Mouse (Mus musculus) liver, embryonic 14.5 days (tissue): Measurements from ENCODE around the gene Acad12. TPM values are rescaled to one million over a fixed set of nuclear protein-coding genes. Genes with fewer than 3 reads are reported as not detected.
A peak's percentile ranks its signal among the peaks of the same experiment; 100 is the strongest.

ENCODE experiments used
- ATAC-seq: fragments of 200-750 bp; cut with Nextera tagmentation; 2 replicates; pipeline ENCODE4 v1.8.0; 2017; ENCODE audit warnings: moderate number of reproducible peaks, mild to moderate bottlenecking, moderate library complexity; ENCODE audit not compliant: insufficient read depth
- DNase-seq, 3 experiments: peaks; one replicate each; pipeline ENCODE4 v3.0.0-alpha.2; 2012 to 2013; ENCODE audit warnings: low read depth in 3 of 3, low spot score in 3 of 3
- H3K27ac ChIP-seq: fragments of 300-500 bp; sonication (generic); 2 replicates; pipeline ENCODE4 v1.5.1; 2014; ENCODE audit warnings: moderate library complexity, mild to moderate bottlenecking, control low read depth, inconsistent platforms
- H3K27me3 ChIP-seq: fragments of 300-500 bp; sonication (generic); 2 replicates; pipeline ENCODE4 v1.6.1; 2014; ENCODE audit warnings: mild to moderate bottlenecking, low read length, moderate library complexity; ENCODE audit not compliant: control insufficient read depth, insufficient read depth
- H3K36me3 ChIP-seq: fragments of 300-500 bp; sonication (generic); replicated peaks from 2 replicates; pipeline ENCODE4 v1.6.1; 2014; ENCODE audit warnings: low read depth; ENCODE audit not compliant: control insufficient read depth, insufficient read depth
- H3K4me1 ChIP-seq, 2 experiments: fragments of 200-500 bp in 1 of 2; fragments of 300-500 bp in 1 of 2; sonication (generic) in 1 of 2; replicated peaks; 2 replicates each; pipeline ENCODE4 v1.6.1; 2012 to 2014; ENCODE audit warnings: antibody characterized with exemption in 1 of 2, inconsistent platforms in 1 of 2, low read length in 1 of 2; ENCODE audit not compliant: control insufficient read depth in 2 of 2, insufficient read depth in 2 of 2
- H3K4me2 ChIP-seq: fragments of 300-500 bp; sonication (generic); 2 replicates; pipeline ENCODE4 v1.6.1; 2014; ENCODE audit warnings: low read depth, mild to moderate bottlenecking, control low read depth, moderate library complexity
- H3K4me3 ChIP-seq, 2 experiments: fragments of 200-500 bp in 1 of 2; fragments of 300-500 bp in 1 of 2; sonication (generic) in 1 of 2; 2 replicates each; pipeline ENCODE4 v1.5.1; 2012 to 2014; ENCODE audit warnings: low read depth in 2 of 2, low read length in 2 of 2, mild to moderate bottlenecking in 2 of 2, control low read depth in 1 of 2, inconsistent platforms in 1 of 2, moderate library complexity in 1 of 2; ENCODE audit not compliant: insufficient read depth in 1 of 2
- H3K9ac ChIP-seq: fragments of 300-500 bp; sonication (generic); replicated peaks from 2 replicates; pipeline ENCODE4 v1.6.1; 2014; ENCODE audit warnings: mild to moderate bottlenecking, control low read depth, moderate library complexity
- H3K9me3 ChIP-seq: fragments of 300-500 bp; sonication (generic); 2 replicates; pipeline ENCODE4 v1.6.1; 2016; ENCODE audit warnings: low read length, mixed read lengths; ENCODE audit not compliant: control insufficient read depth
- CTCF ChIP-seq: IDR thresholded peaks from 2 replicates; pipeline ENCODE4 v1.5.1; 2016; ENCODE audit warnings: antibody characterized with exemption, low read depth, control low read depth
- EP300 ChIP-seq: IDR thresholded peaks from 2 replicates; pipeline ENCODE4 v1.6.1; 2016; ENCODE audit warnings: antibody characterized with exemption, low read depth
- WGBS: fragments of 180-500 bp; shearing (Covaris S2); extraction: QIAGEN DNeasy Blood & Tissue Kit; methylation state at CpG from one replicate; pipeline ENCODE4 v1.1.7; 2014; ENCODE audit not compliant: insufficient replicate concordance; 5-methylcytosine and 5-hydroxymethylcytosine counted together
- polyA plus RNA-seq, 2 experiments: library from polyadenylated mRNA; depleted of rRNA in 1 of 2; stranded (reverse) in 1 of 2; unstranded in 1 of 2; fragments of >200 nt; fragmentation: Nextera tagmentation in 1 of 2; extraction: Ambion mirVana in 1 of 2; gene quantifications; 2 replicates each; pipeline versions ENCODE4 v1.2.1 to v1.2.3; 2012 to 2014

The Acad12 gene
- 0.81 and 1.1 TPM in 2 replicates for polyA plus RNA-seq (2012; rRNA removed)
- 0.69 and 0.87 TPM in 2 replicates for polyA plus RNA-seq (2014; fragmentation: Nextera tagmentation; extraction: Ambion mirVana)

DNA sequence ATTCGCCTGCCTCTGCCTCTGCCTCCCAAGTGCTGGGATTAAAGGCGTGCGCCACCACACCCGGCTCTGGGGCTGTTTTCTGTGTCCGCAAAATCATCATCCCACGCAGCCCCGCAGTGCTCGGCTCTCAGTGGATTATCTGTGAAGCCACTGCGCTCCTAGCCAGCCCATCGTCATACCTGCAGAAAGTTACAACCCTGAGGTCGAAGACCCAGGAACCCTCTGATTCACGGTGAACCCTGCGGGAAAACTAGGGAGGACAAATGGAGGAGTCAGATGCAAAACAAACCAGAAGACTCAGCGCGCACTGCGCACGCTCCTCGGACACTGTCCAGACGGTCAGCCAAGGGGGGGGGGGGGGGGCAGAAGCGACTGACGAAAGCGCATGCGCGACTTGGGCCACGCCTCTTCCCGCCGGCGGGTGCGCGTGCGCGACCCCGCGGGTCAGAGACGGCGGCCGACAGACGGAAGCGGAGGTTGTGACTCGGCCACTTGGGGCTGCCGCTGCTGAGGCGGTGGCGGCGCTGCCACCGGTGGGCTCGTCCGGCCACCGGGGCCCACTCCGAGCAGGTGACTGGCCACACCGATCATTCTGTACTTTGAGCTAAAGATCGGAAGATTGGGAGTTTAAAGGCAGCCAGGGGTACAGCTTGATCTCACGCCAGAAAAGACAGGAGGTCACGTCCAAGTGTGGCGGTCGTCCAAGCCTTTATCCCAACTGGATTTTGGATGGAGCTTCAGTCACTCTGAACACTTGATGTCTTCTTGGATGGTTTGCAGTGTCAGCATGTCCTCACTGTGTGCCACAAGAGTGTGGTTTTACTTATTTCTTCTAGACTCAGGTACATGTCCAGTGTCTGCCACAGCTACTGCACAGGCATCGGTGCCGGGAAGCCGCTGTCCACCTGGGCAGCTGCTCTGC is at the start of gene Acad12:
Acad12 (minus strand) TSS at position 347 of the 922 bp plus-strand sequence.
- no peaks in the 10 kb centered on the region for H3K36me3 ChIP-seq
- DNase-seq, result peak; percentile 60 to 66 (median 64)
- no peak; the same call in 1 of the 2 replicates for TF ChIP-seq CTCF
- TF ChIP-seq EP300, result no peak
- ATAC-seq, result peak; percentile 86
- H3K4me2 ChIP-seq, result peak within 1 kb of the TSS; percentile 85
- H3K27ac ChIP-seq, result peak within 1 kb of the TSS; percentile 28
- no peaks in the 10 kb centered on the region for H3K27me3 ChIP-seq
- H3K4me1 ChIP-seq, result peaks cover 0 to 9% of the 10 kb centered on the region in 2 experiments; a peak in 3 of 4 replicates
- H3K4me3 ChIP-seq, result peak within 1 kb of the TSS; percentile 81 to 89
- 1% methylated on average over 42 of the region's 58 CpGs for WGBS
- H3K9me3 ChIP-seq, result no peaks in the 10 kb centered on the region
- peak within 1 kb of the TSS; percentile 82 for H3K9ac ChIP-seq

GRCm38 (mm10) chr5:121668411-121668810 is 49.7 kb upstream of the Acad12 start:
- Histone ChIP-seq H3K4me1 (no peaks in the 10 kb centered on the region; a peak in 1 of 4 replicates), H3K36me3 (peaks cover 27% of the 10 kb centered on the region), H3K4me2 (no peak overlapping the region), H3K27ac (no peak overlapping the region), H3K27me3 (no peaks in the 10 kb centered on the region), H3K9me3 (no peaks in the 10 kb centered on the region), H3K9ac (no peak overlapping the region), H3K4me3 (no peak overlapping the region)
- no peak for TF ChIP-seq EP300
- TF ChIP-seq CTCF, result no peak
- ATAC-seq, result no peak
- 75% methylated on average over 6 of the region's 6 CpGs for WGBS
- no peak for DNase-seq

DNA sequence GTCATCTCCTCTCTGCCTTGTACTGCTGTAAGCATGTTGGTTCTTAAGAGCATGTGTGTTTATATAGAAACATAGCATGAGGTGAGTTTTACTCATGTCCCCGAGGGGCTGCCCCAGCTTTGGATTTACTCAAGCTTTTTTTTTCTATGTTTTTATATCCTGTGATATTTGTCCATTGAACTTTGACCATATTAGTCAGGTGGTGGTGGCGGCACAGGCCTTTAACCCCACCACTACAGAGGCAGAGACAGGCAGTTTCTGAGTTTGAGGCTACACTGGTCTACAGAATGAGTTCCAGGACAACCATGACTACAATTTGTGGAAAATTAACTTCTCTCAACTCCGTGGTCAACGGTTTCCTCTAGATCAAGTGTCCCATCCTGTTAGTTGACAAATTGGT is 48.3 kb upstream of the Acad12 start:
- H3K27ac ChIP-seq, result no peak overlapping the region
- TF ChIP-seq CTCF, result no peak
- TF ChIP-seq EP300, result no peak
- H3K9me3 ChIP-seq, result no peaks in the 10 kb centered on the region
- H3K36me3 ChIP-seq, result peaks cover 30% of the 10 kb centered on the region
- 59% methylated on average over 4 of the region's 4 CpGs for WGBS
- DNase-seq, result no peak
- H3K27me3 ChIP-seq, result no peaks in the 10 kb centered on the region
- no peak overlapping the region for H3K4me2 ChIP-seq
- no peak overlapping the region for H3K4me3 ChIP-seq
- no peak overlapping the region for H3K9ac ChIP-seq
- H3K4me1 ChIP-seq, result peaks cover 0 to 2% of the 10 kb centered on the region in 2 experiments; a peak in 1 of 4 replicates
- ATAC-seq, result no peak

DNA sequence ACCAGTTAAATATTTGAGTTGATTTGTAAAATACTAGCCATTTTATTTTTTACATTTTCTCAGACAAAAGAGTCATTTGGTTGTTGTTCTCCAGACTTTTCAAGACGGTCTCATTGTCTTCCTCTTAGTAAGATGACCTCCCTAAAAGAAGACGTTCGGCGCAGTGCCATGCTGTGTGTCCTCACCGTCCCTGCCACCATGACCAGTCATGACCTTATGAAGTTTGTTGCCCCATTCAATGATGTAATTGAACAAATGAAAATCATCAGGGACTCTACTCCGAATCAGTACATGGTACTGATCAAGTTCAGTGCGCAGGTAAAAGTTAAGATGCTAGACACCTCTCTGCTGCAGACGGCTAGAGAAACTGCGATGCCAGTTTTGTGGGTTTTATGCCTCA is 46.2 kb upstream of the Acad12 start:
- Histone ChIP-seq H3K27ac (no peak overlapping the region), H3K27me3 (no peaks in the 10 kb centered on the region), H3K36me3 (peaks cover 30% of the 10 kb centered on the region), H3K4me3 (no peak overlapping the region), H3K4me1 (peaks cover 4 to 12% of the 10 kb centered on the region in 2 experiments; a peak in 3 of 4 replicates), H3K4me2 (no peak overlapping the region), H3K9ac (no peak overlapping the region), H3K9me3 (no peaks in the 10 kb centered on the region)
- WGBS, result 89% methylated on average over 9 of the region's 9 CpGs
- no peak for ATAC-seq
- TF ChIP-seq CTCF (no peak), EP300 (no peak)
- no peak for DNase-seq

DNA sequence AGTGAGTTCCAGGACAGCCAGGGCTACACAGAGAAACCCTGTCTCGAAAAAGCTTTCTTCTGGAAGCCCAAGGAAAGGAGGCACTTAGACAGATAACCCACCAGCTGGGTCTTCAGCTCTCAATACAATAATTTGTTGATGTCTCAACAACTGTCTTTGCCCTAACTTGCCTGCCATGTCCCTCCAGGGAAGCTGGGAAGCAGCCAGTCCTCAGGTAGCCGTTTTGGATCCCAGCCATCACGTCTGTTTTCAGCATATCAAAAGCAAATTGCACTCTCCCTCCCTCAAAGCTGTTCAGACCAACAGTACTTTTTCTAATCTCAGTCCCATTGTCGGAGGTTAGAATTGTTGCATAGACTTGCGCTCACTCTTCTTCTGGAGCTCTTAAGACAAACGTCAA is 45.3 kb upstream of the Acad12 start:
- Histone ChIP-seq H3K27me3 (no peaks in the 10 kb centered on the region), H3K4me2 (no peak overlapping the region), H3K36me3 (peaks cover 30% of the 10 kb centered on the region), H3K9me3 (no peaks in the 10 kb centered on the region), H3K9ac (no peak overlapping the region), H3K4me3 (no peak overlapping the region), H3K27ac (no peak overlapping the region), H3K4me1 (peaks cover 4 to 17% of the 10 kb centered on the region in 2 experiments)
- 76% methylated on average over 6 of the region's 6 CpGs for WGBS
- DNase-seq (no peak), ATAC-seq (no peak)
- no peak for TF ChIP-seq EP300
- no peak for TF ChIP-seq CTCF
